Mouse (Mus musculus) spleen, postnatal 14 days (tissue): ENCODE measurements around the gene Foxo3.

Source experiments
- DNase-seq, 2 experiments: peaks; one replicate each; pipeline ENCODE4 v3.0.0; 2021 to 2022; ENCODE audit warnings: low spot score in 2 of 2

The Foxo3 gene

GRCm38 (mm10) chr10:42225184-42225935 is 51.2 kb downstream of the Foxo3 start:
- no peak for DNase-seq

GRCm38 (mm10) chr10:42221996-42222395 is 54.6 kb downstream of the Foxo3 start:
- DNase-seq: no peak

- DNase-seq: no peak
These were observed 55.2 kb downstream of the Foxo3 start for GRCm38 (mm10) chr10:42221136-42221891.

GRCm38 (mm10) chr10:42220418-42220952 is 56.1 kb downstream of the Foxo3 start:
- DNase-seq: no peak

- DNase-seq: no peak
These were observed 65.1 kb downstream of the Foxo3 start for GRCm38 (mm10) chr10:42211407-42211806.

GRCm38 (mm10) chr10:42210641-42211040 is 65.9 kb downstream of the Foxo3 start:
- no peak for DNase-seq

GRCm38 (mm10) chr10:42209809-42210208 is 66.7 kb downstream of the Foxo3 start:
- DNase-seq: no peak

- DNase-seq: no peak
These were observed 68.9 kb downstream of the Foxo3 start for GRCm38 (mm10) chr10:42207612-42208011.

- no peak for DNase-seq
These were observed 71.7 kb downstream of the Foxo3 start for GRCm38 (mm10) chr10:42204768-42205412.

- no peak for DNase-seq
These were observed 73.0 kb downstream of the Foxo3 start for GRCm38 (mm10) chr10:42203321-42204155.

- DNase-seq: no peak
These were observed 74.0 kb downstream of the Foxo3 start for GRCm38 (mm10) chr10:42202561-42202960.

GRCm38 (mm10) chr10:42199472-42199871 is 77.1 kb downstream of the Foxo3 start:
- no peak for DNase-seq

GRCm38 (mm10) chr10:42198682-42199081 is 77.9 kb downstream of the Foxo3 start:
- no peak for DNase-seq

GRCm38 (mm10) chr10:42194784-42195183 is 81.8 kb downstream of the Foxo3 start:
- no peak for DNase-seq

- DNase-seq: no peak
These were observed 82.6 kb downstream of the Foxo3 start for GRCm38 (mm10) chr10:42193981-42194380.

- DNase-seq: no peak
These were observed 83.6 kb downstream of the Foxo3 start for GRCm38 (mm10) chr10:42192951-42193350.

- DNase-seq: no peak
These were observed 86.7 kb downstream of the Foxo3 start for GRCm38 (mm10) chr10:42189674-42190434.

- DNase-seq: no peak
These were observed 87.5 kb downstream of the Foxo3 start for GRCm38 (mm10) chr10:42189037-42189436.

- DNase-seq: no peak
These were observed 88.5 kb downstream of the Foxo3 start for GRCm38 (mm10) chr10:42188091-42188490.

- no peak for DNase-seq
These were observed 89.6 kb downstream of the Foxo3 start for GRCm38 (mm10) chr10:42186941-42187401.

- no peak for DNase-seq
These were observed 96.2 kb downstream of the Foxo3 start for GRCm38 (mm10) chr10:42180333-42180732.
